Mouse (Mus musculus): ENCODE results near the gene Arid1a. TPM values are rescaled to one million over a fixed set of nuclear protein-coding genes. Genes with fewer than 3 reads are reported as not detected.

Gene Arid1a
- 26.7 and 34.2 TPM in 2 replicates for polyA plus RNA-seq (2014; fragmentation: Nextera tagmentation; extraction: Ambion mirVana)

DNA sequence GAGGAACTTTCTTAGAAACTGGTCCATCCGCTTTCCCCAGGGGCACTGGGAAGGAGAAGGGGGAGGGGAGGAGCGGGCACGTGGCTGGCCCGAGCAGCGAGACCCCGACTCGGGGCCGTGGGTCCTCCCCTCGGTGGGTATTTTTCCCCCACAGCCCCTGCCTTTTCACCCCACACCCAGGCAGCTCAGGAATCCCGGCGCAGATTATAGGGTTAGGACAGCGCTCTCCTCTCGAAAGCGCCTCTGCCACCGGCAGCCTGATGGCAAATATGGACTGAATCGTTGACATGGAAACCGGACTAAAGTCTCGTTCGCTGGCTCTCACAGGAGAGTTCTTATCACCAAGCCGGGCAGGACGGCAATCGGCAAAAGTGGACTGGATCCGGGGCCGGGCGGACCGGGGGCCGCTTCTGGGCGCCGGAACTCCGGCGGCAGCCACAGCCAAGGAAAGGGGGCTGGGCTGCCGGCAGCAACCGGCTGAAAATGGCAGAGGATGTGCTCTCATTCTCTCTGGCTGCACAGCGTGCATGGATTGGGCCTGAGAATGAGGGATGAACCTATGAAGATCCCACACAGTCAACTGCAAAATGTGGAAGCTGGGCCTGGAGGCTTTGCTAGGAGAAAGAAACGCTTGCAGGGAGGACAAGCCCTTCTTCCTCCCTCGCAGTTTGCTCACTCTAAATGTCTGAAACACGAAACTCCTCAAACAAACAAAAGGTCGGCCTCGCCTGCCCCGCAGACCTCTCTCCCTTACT, at the start of gene Arid1a:
Gene Arid1a, minus strand, starts transcription at position 256 of the 755 bp plus-strand sequence.
- Histone ChIP-seq H3K4me2 (peak within 1 kb of the TSS; percentile 90), H3K27me3 (ENCODE audit: control insufficient read depth, insufficient read depth, low read length) (no peaks in the 10 kb centered on the region), H3K27ac (ENCODE audit: low read depth, low read length) (peak within 1 kb of the TSS; percentile 100), H3K36me3 (ENCODE audit: control insufficient read depth, insufficient read depth, low read length) (no peaks in the 10 kb centered on the region), H3K4me1 (ENCODE audit: control insufficient read depth, insufficient read depth, low read length) (peaks cover 18% of the 10 kb centered on the region), H3K4me3 (ENCODE audit: low read depth, low read length) (peak within 1 kb of the TSS; percentile 62), H3K9me3 (replicated peaks; ENCODE audit: control insufficient read depth, low read length) (no peaks in the 10 kb centered on the region), H3K9ac (ENCODE audit: low read depth, low read length) (peak within 1 kb of the TSS; percentile 96)
- under 1% methylated on average over 40 of the region's 40 CpGs for WGBS (ENCODE audit: insufficient replicate concordance)
- peak; percentile 59 for ATAC-seq (replicated peaks; ENCODE audit: insufficient number of reproducible peaks, low FRiP score, low TSS enrichment)

DNA sequence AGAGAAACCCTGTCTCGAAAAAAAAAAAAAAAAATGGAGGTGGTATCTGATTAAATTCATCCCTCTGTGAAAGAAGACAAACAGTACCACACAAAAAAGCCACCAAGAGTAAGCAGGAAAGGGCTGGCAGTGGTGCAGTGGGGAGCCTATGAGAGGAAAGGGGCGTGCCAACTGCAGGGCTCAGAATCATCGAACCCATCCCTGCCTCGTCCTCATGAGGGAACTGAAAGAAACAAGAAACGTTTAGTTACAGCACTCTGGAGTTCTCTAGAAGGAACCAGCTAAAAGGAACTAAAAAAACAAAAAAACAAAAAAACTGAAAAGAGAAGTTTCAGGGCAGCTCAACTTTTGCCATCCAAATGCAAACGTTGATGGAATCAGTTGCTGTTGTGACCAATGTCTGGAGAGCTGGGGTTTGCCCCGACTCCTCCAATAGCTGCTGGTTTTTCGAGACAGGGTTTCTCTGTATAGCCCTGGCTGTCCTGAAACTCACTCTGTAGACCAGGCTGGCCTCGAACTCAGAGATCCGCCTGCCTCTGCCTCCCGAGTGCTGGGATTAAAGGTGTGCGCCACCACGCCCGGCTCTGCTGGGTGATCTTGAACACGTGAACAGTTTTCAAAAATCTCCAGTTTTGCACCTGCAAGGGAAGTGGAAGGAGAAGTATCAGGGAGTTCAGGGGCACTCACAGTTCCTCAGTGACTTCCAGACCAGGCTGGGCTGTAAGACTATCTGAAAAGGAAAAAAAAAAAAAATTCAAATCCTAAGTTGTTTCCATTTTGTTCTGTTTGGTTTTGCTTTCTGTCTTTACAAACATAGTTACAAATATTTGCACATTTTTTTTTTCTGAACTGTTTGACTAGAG, 48.1 kb upstream of the Arid1a start:
- 70% methylated on average over 15 of the region's 15 CpGs for WGBS (ENCODE audit: insufficient replicate concordance)
- no peak overlapping the region for H3K4me2 ChIP-seq

DNA sequence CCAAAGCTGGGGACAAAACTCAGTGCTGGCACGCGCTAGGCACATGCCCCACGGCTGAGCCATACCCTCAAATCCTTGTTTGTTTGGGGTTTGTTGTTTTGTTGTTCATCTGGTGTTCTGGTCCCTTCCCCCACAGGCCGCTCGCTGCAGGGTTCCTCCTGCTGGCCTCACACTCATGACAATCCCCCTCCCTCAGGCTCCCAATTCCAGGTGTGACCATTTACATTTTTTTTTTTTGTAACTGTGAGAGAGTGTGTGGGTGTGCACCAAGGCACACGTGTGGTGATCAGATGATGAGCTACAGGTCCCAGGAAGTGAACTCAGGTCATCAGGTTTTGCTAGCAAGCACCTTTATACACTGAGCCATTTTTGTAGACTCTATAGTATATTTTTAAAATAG, 44.0 kb upstream of the Arid1a start:
- no peaks in the 10 kb centered on the region for H3K9me3 ChIP-seq (replicated peaks; ENCODE audit: control insufficient read depth, low read length)

More for the DNA sequence above, 48.1 kb upstream of the Arid1a start:
- Histone ChIP-seq H3K36me3 (ENCODE audit: control insufficient read depth, insufficient read depth, low read length) (no peaks in the 10 kb centered on the region), H3K9me3 (replicated peaks; ENCODE audit: control insufficient read depth, low read length) (no peaks in the 10 kb centered on the region), H3K4me3 (ENCODE audit: low read depth, low read length) (no peak overlapping the region), H3K27me3 (ENCODE audit: control insufficient read depth, insufficient read depth, low read length) (no peaks in the 10 kb centered on the region), H3K4me1 (ENCODE audit: control insufficient read depth, insufficient read depth, low read length) (no peaks in the 10 kb centered on the region), H3K27ac (ENCODE audit: low read depth, low read length) (no peak overlapping the region), H3K9ac (ENCODE audit: low read depth, low read length) (no peak overlapping the region)
- no peak for ATAC-seq (replicated peaks; ENCODE audit: insufficient number of reproducible peaks, low FRiP score, low TSS enrichment)

DNA sequence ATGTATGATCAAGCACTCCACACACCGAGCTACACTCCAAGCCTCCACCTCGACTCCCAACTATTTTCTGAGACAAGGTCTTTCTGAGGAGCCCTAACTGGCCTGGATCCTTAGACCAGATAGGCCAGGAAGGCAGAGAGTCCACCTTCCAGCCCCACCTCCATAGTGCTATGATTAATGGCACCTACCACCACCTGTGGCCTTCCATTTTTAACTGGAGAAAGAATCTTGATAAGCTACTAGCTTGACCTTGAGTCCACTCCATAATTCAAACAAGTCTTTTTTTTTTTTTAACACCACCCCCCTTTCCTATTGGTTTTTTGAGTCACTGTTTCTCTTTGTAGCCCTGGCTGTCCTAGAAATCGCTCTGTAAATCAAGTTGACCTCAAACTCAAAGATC, 36.7 kb upstream of the Arid1a start:
- Histone ChIP-seq H3K4me2 (no peak overlapping the region), H3K36me3 (ENCODE audit: control insufficient read depth, insufficient read depth, low read length) (no peaks in the 10 kb centered on the region), H3K9ac (ENCODE audit: low read depth, low read length) (no peak overlapping the region), H3K9me3 (replicated peaks; ENCODE audit: control insufficient read depth, low read length) (no peaks in the 10 kb centered on the region), H3K4me1 (ENCODE audit: control insufficient read depth, insufficient read depth, low read length) (no peaks in the 10 kb centered on the region), H3K4me3 (ENCODE audit: low read depth, low read length) (no peak overlapping the region), H3K27me3 (ENCODE audit: control insufficient read depth, insufficient read depth, low read length) (no peaks in the 10 kb centered on the region), H3K27ac (ENCODE audit: low read depth, low read length) (no peak overlapping the region)
- 76% methylated on average over 3 of the region's 3 CpGs for WGBS (ENCODE audit: insufficient replicate concordance)
- no peak for ATAC-seq (replicated peaks; ENCODE audit: insufficient number of reproducible peaks, low FRiP score, low TSS enrichment)

More for the DNA sequence above, 44.0 kb upstream of the Arid1a start:
- no peaks in the 10 kb centered on the region for H3K27me3 ChIP-seq (ENCODE audit: control insufficient read depth, insufficient read depth, low read length)
- ATAC-seq (replicated peaks; ENCODE audit: insufficient number of reproducible peaks, low FRiP score, low TSS enrichment), result no peak
- no peak overlapping the region for H3K27ac ChIP-seq (ENCODE audit: low read depth, low read length)
- no peak overlapping the region for H3K4me2 ChIP-seq
- 20% methylated on average over 6 of the region's 6 CpGs for WGBS (ENCODE audit: insufficient replicate concordance)
- H3K4me3 ChIP-seq (ENCODE audit: low read depth, low read length), result no peak overlapping the region
- H3K9ac ChIP-seq (ENCODE audit: low read depth, low read length), result no peak overlapping the region
- H3K36me3 ChIP-seq (ENCODE audit: control insufficient read depth, insufficient read depth, low read length), result no peaks in the 10 kb centered on the region
- no peaks in the 10 kb centered on the region for H3K4me1 ChIP-seq (ENCODE audit: control insufficient read depth, insufficient read depth, low read length)

DNA sequence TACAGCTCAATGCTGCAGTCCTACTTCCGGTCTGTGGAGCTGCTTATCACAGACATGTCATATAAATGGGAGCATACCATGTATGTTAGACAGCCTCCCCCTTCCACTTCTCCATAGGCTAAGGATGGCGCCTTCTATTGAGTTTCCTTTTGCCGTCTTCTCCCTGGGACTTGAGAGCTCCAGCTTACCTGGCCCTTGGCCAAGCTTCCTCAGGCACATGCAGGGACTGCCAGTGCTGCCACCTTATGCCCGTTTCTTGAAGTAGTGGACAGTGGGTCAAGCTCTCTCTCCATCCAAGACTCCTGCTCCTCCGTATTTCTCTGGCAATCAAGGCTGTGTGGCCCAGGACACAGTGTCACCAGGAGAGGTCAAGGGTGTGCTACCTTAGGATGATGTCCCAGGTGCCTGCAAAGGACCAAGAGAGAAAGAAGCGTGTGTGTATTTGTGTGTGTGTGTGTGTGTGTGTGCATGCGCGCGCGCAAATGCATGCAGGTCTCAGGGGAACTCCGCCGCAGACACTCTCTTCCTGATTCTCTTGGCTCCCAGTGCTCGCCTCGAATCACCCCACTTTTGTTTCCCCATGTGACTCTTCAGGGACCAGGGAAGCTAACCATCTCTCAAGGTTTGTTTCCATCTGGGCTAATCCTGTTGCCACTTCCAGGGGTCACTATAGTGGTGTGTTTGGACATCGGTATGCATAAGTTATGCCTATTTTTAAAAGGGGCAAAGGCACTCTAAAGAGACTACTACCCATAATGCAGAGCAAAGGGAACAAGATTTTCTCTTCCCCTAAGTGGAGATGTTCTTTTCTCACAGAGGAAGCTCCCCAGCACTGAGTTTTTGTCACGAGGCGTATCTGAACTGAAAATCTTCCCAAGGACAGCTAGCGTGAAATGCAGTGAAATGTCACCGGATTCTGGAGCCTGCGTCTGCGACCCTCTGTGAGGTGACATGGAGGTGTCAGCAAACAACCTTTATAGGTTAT, 18.3 kb upstream of the Arid1a start:
- Histone ChIP-seq H3K9me3 (replicated peaks; ENCODE audit: control insufficient read depth, low read length) (no peaks in the 10 kb centered on the region), H3K4me1 (ENCODE audit: control insufficient read depth, insufficient read depth, low read length) (no peaks in the 10 kb centered on the region), H3K4me3 (ENCODE audit: low read depth, low read length) (no peak overlapping the region), H3K27ac (ENCODE audit: low read depth, low read length) (no peak overlapping the region), H3K36me3 (ENCODE audit: control insufficient read depth, insufficient read depth, low read length) (no peaks in the 10 kb centered on the region), H3K4me2 (no peak overlapping the region), H3K27me3 (ENCODE audit: control insufficient read depth, insufficient read depth, low read length) (no peaks in the 10 kb centered on the region), H3K9ac (ENCODE audit: low read depth, low read length) (no peak overlapping the region)
- WGBS (ENCODE audit: insufficient replicate concordance), result 78% methylated on average over 21 of the region's 21 CpGs
- no peak for ATAC-seq (replicated peaks; ENCODE audit: insufficient number of reproducible peaks, low FRiP score, low TSS enrichment)

DNA sequence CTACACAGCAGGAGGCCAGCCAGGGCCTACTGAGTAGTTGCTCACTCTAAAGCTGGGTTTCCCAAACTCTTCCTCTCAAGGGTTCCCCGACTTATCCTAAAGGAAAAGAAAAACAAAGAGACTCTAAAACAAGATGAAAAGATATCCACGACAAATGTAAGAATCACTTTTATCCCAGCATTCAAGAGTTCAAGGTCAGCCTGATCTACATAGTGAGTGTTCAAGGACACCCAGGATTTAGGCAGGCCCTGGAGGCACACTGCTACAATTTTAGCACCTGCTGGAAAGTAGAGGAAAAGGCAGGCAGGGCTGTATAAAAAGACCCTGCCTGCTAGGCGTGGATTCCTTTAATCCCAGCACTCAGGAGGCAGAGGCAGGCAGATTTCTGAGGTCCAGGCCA, 12.6 kb upstream of the Arid1a start:
- Histone ChIP-seq H3K9me3 (replicated peaks; ENCODE audit: control insufficient read depth, low read length) (no peaks in the 10 kb centered on the region), H3K27me3 (ENCODE audit: control insufficient read depth, insufficient read depth, low read length) (no peaks in the 10 kb centered on the region), H3K36me3 (ENCODE audit: control insufficient read depth, insufficient read depth, low read length) (no peaks in the 10 kb centered on the region), H3K9ac (ENCODE audit: low read depth, low read length) (no peak overlapping the region), H3K4me1 (ENCODE audit: control insufficient read depth, insufficient read depth, low read length) (no peaks in the 10 kb centered on the region), H3K27ac (ENCODE audit: low read depth, low read length) (no peak overlapping the region), H3K4me2 (no peak overlapping the region), H3K4me3 (ENCODE audit: low read depth, low read length) (no peak overlapping the region)
- WGBS (ENCODE audit: insufficient replicate concordance), result 71% methylated on average over 3 of the region's 3 CpGs
- no peak for ATAC-seq (replicated peaks; ENCODE audit: insufficient number of reproducible peaks, low FRiP score, low TSS enrichment)

DNA sequence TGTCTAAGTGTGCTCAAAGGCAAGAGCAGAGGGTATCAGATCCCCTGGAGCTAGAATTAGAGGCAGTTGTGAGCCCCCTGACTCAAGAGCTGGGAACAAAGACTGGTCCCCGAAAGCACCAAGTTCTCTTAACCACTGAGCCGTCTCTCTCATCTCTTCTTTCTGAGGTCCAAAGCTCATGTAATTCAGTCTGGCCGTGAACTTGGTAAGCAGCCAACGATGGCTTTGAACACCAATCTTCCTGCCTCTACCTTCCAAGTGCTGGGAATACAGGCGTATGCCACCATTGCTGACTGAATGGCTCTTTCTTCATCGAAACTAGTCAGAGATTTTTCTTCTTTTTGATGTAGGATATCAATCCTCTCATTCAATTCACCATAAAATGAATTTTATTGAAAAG, 6.5 kb upstream of the Arid1a start:
- Histone ChIP-seq H3K36me3 (ENCODE audit: control insufficient read depth, insufficient read depth, low read length) (no peaks in the 10 kb centered on the region), H3K4me1 (ENCODE audit: control insufficient read depth, insufficient read depth, low read length) (no peaks in the 10 kb centered on the region), H3K9me3 (replicated peaks; ENCODE audit: control insufficient read depth, low read length) (no peaks in the 10 kb centered on the region), H3K4me3 (ENCODE audit: low read depth, low read length) (no peak overlapping the region), H3K27me3 (ENCODE audit: control insufficient read depth, insufficient read depth, low read length) (no peaks in the 10 kb centered on the region), H3K9ac (ENCODE audit: low read depth, low read length) (no peak overlapping the region), H3K4me2 (no peak overlapping the region), H3K27ac (ENCODE audit: low read depth, low read length) (no peak overlapping the region)
- ATAC-seq (replicated peaks; ENCODE audit: insufficient number of reproducible peaks, low FRiP score, low TSS enrichment), result no peak
- 74% methylated on average over 6 of the region's 6 CpGs for whole genome bisulfite sequencing (ENCODE audit: insufficient replicate concordance)

DNA sequence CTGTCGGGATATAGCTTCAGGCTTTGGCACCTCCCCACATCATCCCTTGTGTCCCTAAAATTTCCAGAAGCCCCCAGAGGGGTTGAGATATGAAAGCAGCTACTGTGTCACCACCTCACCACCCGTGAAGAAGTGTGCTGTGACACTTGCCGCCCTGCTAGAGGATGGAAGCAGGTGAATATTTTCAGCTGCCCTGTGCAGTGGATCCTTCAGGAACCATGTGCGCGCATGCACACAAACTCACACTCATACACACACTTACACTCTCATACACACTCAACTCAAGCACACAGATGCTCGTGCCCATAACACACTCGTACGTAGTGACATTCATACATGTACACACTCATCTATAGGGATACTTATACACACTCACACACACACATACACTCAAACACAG, 3.1 kb upstream of the Arid1a start:
- Histone ChIP-seq H3K36me3 (ENCODE audit: control insufficient read depth, insufficient read depth, low read length) (no peaks in the 10 kb centered on the region), H3K9me3 (replicated peaks; ENCODE audit: control insufficient read depth, low read length) (no peaks in the 10 kb centered on the region), H3K4me1 (ENCODE audit: control insufficient read depth, insufficient read depth, low read length) (peaks cover 16% of the 10 kb centered on the region), H3K27ac (ENCODE audit: low read depth, low read length) (no peak overlapping the region), H3K4me3 (ENCODE audit: low read depth, low read length) (no peak overlapping the region), H3K9ac (ENCODE audit: low read depth, low read length) (no peak overlapping the region), H3K27me3 (ENCODE audit: control insufficient read depth, insufficient read depth, low read length) (no peaks in the 10 kb centered on the region), H3K4me2 (no peak overlapping the region)
- WGBS (ENCODE audit: insufficient replicate concordance), result 84% methylated on average over 8 of the region's 8 CpGs
- no peak for ATAC-seq (replicated peaks; ENCODE audit: insufficient number of reproducible peaks, low FRiP score, low TSS enrichment)

Measured in heart, embryonic 11.5 days (tissue).